Mouse (Mus musculus) frontal cortex, adult (tissue): Measurements from ENCODE around the gene Tmem51.
A peak's percentile ranks its signal among the peaks of the same experiment; 100 is the strongest.

Experiments
- ATAC-seq: cut with Nextera tagmentation; 2 replicates; pipeline ENCODE4 v1.9.2; 2017; ENCODE audit warnings: mild to moderate bottlenecking, moderate library complexity, mixed read lengths; ENCODE audit not compliant: low TSS enrichment

Tmem51 gene

DNA sequence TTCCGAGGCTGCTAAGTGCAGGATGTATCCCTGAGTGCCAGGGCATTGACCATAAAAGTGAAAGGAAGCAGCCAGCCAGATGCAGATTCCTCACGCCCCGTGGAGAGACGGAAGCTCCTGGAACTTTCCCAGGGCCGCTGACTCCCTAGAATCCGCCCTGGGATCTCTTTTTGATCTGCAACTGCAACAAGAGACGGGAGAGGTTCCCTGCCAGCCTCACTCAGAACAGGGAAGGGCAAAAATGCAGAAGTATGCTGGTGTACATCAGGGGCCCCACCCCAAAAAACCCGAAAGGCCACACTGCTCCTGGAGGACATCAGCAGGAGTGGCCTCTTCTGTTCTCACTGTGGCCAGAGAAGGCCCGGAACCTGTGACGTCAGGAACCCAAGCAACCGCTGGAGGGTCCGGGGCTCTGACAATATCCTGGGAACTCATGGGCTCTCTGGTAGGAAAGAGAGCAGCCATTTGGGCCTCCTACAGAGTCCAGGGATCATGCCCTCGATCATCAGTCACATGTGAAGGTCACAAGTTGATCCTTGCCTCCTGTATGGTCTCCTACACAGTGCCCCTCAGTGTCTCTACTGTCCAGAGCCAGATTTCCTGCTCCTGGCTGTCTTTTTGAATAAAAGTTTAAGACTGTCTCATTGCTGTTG is 2.3 kb downstream of the Tmem51 start:
- ATAC-seq, result no peak

GRCm38 (mm10) chr4:142080901-142081630 is 3.0 kb downstream of the Tmem51 start:
- ATAC-seq, result no peak

DNA sequence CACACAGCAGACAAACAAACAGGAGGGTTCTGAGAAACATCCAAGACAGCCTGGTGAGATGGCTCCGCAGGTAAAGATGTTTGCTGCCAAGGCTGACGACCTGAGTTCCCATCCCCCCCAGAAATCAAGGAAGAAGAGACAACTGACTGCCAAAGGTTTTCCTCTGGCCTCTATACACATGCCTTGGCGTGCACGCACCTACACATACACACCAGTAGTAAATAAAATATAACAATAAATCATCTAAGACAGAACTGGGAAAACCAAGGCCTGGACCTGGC is 3.7 kb downstream of the Tmem51 start:
- ATAC-seq, result no peak

DNA sequence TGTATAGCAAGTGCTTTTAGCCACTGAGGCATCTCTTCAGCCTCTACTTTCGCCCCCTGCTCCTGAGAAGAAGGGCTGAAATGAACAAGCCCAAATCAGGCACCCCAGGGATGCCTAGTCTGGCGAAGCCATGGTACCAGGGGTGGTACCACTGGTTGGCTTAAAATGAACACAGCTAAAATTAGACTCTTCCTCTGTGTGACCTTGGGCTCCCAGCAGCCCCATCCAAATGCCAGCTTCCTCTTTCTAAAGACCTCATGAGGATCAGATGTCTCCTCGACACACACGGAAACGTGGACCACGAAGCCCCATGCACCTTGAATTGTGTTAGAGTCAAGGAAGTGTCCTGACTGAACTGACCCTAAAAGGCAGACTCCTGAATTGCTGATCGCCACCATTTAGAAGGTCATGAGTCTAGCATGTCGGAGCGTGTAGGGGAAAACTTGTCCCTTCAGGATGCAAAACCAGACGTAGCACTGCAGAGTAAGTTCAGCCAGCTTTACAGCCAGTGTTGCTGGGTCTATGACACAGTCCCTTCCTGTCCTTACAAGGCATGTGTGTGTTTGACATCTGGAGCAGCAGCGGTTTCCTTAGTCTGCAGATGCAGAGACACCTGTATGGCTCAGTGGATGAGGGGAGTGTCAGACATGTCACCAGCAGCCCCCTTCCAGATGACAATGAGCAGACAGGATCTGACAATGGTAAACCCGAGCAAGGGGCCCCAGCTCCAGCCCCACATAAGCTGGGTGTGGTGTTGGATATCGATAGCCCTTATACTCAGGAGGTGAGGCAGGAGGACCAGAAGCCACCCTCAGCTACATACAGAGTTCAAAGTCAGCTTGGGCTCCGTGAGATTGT is 4.2 kb downstream of the Tmem51 start:
- no peak for ATAC-seq

GRCm38 (mm10) chr4:142077572-142078271 is 6.4 kb downstream of the Tmem51 start:
- ATAC-seq, result peak; percentile 67

DNA sequence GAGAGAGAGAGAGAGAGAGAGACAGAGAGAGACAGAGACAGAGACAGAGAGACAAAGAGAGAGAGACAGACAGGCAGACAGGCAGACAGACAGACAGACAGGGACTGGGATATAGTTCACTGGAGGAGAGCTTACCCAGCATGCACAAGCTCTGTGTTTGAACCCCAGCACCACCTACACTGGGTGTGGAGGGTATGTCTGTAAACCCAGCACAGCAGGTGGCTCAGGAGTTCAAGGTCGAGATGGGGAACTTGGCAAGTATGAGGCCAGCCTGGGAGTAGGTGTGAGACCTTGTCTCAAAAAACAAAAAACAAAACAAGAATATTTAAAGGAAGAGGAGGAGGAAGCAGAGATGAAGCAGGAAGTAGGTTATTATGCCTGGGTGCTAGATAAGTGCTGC is 7.2 kb downstream of the Tmem51 start:
- ATAC-seq, result no peak

DNA sequence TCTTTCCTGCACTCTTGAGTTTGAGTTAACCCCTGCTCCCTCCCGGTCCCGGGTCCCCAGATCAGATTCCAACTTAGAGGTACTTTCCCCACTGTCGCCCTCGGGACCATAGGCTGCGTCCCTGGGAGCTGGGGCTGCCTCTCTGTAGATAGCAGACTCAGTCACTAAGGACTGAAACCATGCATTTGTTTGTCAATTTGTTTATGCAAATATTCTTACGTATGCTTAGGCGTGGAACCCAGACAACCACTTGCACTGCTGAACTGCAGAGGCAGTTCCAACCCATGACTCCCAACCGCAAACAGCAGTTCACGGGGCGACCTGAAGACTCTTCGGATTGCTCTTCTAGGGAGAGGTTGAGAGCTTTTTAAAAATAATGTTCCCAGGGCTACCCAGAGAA is 8.2 kb downstream of the Tmem51 start:
- ATAC-seq, result no peak

- no peak for ATAC-seq
Measured at GRCm38 (mm10) chr4:142074060-142074732, 9.9 kb downstream of the Tmem51 start.

- ATAC-seq, result no peak
Measured at GRCm38 (mm10) chr4:142071243-142071991, 12.7 kb downstream of the Tmem51 start.

DNA sequence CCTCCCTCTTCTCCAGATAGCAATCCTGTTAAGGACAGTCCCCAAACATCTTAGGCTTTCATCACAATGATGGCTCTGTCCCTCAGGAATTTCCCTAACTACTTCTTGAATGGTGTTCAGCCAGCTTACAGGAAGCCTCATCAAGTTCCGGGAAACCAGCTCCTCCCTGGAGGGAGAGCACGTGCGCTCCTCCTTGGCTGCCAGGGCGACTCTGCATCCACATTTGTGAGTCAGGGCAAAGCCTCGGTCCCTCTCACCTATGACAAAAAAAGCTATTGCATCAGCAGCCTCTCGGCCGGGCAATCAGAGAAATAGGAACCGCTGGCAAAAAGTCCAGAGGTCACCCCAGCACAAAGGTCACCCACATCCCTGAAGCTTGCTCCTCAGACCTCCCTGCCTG is 13.3 kb downstream of the Tmem51 start:
- no peak for ATAC-seq

DNA sequence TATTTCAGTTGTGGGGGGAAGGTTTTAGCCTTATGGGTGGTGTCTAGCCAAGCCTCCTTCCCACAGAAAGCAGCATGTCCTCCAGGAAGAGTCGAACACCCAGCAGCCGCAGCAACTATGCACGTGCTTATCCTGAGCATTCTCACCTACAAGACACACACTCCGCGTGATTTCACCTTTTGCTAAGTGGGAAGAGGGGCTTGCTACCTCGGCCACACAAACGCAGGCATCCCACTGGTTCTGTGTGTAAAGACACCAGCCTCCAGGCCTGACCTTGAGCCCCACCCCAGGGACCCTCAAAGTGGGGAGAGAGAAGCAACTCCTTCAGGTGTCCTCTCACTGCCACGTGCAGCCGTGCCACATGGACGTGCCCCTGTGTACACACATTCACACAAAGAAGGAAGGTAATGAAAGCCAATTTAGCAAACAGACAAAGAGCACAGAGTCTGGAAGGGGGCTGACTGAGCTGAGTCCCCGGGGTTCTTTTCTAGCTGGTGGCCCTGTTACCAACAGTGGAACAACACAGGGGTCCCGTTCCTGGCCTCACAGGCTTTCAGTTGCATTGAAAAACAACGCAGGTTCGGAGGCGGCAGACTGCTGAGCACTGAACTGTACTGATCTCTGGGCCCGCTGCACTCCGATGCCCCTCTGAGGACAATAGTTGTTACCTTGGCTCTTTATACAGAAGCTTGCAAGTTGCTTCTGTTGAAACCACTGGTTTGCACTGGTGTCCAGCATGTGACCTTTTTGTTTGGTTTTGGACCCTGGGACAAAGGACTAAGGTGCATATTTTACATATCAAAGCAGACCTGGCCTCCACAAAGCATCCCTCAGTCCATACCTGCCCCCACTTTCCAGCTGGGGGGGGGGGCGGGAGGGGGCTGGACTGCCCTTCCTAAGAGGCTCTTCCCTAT is 14.9 kb downstream of the Tmem51 start:
- ATAC-seq, result no peak

- ATAC-seq, result no peak
Measured at GRCm38 (mm10) chr4:142066576-142066975, 17.5 kb downstream of the Tmem51 start.

DNA sequence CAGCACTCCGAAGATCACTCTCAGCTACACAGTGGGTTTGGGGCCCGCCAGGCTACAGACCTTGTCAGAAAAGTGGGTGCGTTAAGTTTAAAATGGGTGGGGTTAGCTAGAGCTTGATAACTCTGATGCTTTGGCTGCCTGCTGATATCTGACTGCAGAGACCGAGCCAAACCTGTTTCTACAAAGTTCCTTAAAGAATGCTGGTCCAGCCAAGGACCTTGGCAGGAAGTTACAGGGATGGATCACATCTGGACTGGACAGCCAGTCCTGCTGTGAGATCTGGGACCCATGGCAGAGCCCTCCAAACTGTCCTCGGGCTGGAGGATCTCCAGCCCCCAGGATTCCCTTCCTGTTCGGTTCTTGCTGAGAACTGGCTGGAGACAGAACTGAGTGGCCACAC is 18.3 kb downstream of the Tmem51 start:
- ATAC-seq, result no peak

DNA sequence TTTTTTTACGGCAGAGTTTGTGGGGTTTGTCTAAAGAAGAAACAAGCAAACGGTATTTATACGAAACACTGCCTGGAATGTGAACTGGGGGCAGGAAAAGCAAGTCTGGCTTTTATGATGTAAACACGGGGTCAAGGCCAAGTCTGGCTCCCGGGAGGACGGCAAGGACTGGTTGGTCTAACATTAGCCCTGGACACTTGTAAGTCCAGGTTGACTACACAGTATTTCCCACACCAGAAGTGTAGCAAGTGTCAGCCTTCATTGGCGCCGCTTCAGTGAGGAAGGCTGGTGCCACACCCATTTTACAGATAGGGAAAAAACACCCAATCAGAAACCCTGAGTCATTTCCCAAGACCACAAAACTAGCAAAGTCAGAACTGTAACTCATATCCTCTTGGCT is 18.8 kb downstream of the Tmem51 start:
- ATAC-seq, result no peak

- ATAC-seq, result no peak
Measured at GRCm38 (mm10) chr4:142064582-142065228, 19.4 kb downstream of the Tmem51 start.

DNA sequence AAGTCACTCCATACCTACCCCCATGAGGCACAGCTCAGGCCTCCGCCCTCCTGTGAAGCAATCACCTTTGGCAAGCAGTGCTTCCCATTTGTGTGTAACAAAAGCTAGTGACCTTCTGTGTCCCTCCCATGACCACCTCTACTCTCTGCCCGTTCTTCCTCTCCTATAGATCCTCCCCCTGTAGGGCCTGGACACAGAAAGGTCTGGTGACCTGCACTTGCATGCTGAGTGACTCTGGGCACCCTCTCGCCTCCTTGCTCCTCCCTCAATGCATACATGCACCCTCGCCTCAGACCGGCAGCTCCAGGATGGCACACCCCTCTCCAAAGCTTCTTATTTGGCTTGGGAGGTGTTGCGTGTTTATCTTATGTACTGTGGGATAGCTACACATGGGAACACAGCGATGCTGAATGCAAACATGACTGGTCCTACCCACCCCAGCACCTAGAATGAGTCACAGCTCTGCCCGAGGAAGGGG is 21.0 kb downstream of the Tmem51 start:
- ATAC-seq, result no peak

- no peak for ATAC-seq
Measured at GRCm38 (mm10) chr4:142061485-142062240, 22.4 kb downstream of the Tmem51 start.
